Mouse (Mus musculus) heart, adult 8-10 months (tissue): Measurements from ENCODE around the gene Bnc1. TPM values are rescaled to one million over a fixed set of nuclear protein-coding genes. Genes with fewer than 3 reads are reported as not detected.

ENCODE experiments used
- total RNA-seq, 4 experiments: library from RNA; stranded (reverse); gene quantifications; 2 replicates each; pipeline ENCODE4 v1.2.4; 2022

Bnc1 gene
- total RNA-seq, 4 experiments from 2014 or later, result 1.5 to 2.2 (median 1.6) TPM

Other genes starting within 250 kb of the Bnc1 start
- gene Ramac, start 229.4 kb downstream of the Bnc1 start, total RNA-seq, result 10 to 100 TPM; 24.8 to 28.8 (median 25.8) TPM
- 10 to 100 TPM; 29.1 to 34.0 (median 32.1) TPM for gene 3110040N11Rik, start 202.8 kb downstream of the Bnc1 start, total RNA-seq
- 100 to 1,000 TPM; 134 to 162 (median 154) TPM for gene Btbd1, start 162.9 kb downstream of the Bnc1 start, total RNA-seq
- gene Gm10160, start 136.5 kb downstream of the Bnc1 start, total RNA-seq, result not detected
- 10 to 100 TPM in 1 of 4 experiments, 1 to 10 TPM in 3; 8.0 to 10.9 (median 8.8) TPM for gene Tm6sf1, start 133.3 kb downstream of the Bnc1 start, total RNA-seq
- gene Hdgfl3, start 57.8 kb downstream of the Bnc1 start, total RNA-seq, result 1 to 10 TPM; 7.1 to 9.5 (median 8.9) TPM
- gene Sh3gl3, start 181.5 kb upstream of the Bnc1 start, total RNA-seq, result under 1 TPM; 0.32 to 0.73 (median 0.44) TPM